Mouse (Mus musculus): ENCODE measurements around the gene Incenp. TPM values are rescaled to one million over a fixed set of nuclear protein-coding genes. Genes with fewer than 3 reads are reported as not detected.
"Not testable (repeated sequence)": the region's sequence is repeated elsewhere in the genome, so short reads cannot be mapped to it uniquely, and the experiment has no call there.

Gene Incenp
- polyA plus RNA-seq, 1 experiment from 2014 or later = 92.2 TPM

- H3K4me2 ChIP-seq (ENCODE audit: low read depth, low read length) = no peak overlapping the region
- H3K9ac ChIP-seq (replicated peaks; ENCODE audit: low read length) = no peak overlapping the region
- H3K4me1 ChIP-seq (ENCODE audit: control insufficient read depth, insufficient read depth, low read length) = no peaks in the 10 kb centered on the region
- H3K36me3 ChIP-seq (replicated peaks; ENCODE audit: control insufficient read depth, insufficient read depth, low read depth, low read length) = peaks cover 31% of the 10 kb centered on the region
- no peaks in the 10 kb centered on the region for H3K27me3 ChIP-seq (ENCODE audit: control insufficient read depth, insufficient read depth, low read length)
- H3K9me3 ChIP-seq (replicated peaks; ENCODE audit: control insufficient read depth, low read length) = no peaks in the 10 kb centered on the region
- ATAC-seq (replicated peaks; ENCODE audit: insufficient number of reproducible peaks, low FRiP score, low TSS enrichment, low read depth) (no peak), DNase-seq (ENCODE audit: low spot score) (no peak)
- no peak overlapping the region for H3K4me3 ChIP-seq (ENCODE audit: low read depth, low read length)
- WGBS = 97% methylated on average over 8 of the region's 8 CpGs
- H3K27ac ChIP-seq (replicated peaks; ENCODE audit: low read depth, low read length) = no peak overlapping the region
Measured at GRCm38 (mm10) chr19:9886771-9887170, 12.6 kb downstream of the Incenp start.

- no peak for DNase-seq (ENCODE audit: low spot score)
- H3K4me3 ChIP-seq (ENCODE audit: low read depth, low read length) = no peak overlapping the region
- no peaks in the 10 kb centered on the region for H3K9me3 ChIP-seq (replicated peaks; ENCODE audit: control insufficient read depth, low read length)
- H3K9ac ChIP-seq (replicated peaks; ENCODE audit: low read length) = no peak overlapping the region
- 78% methylated on average over 1 of the region's 1 CpGs for WGBS
- H3K4me2 ChIP-seq (ENCODE audit: low read depth, low read length) = no peak overlapping the region
- H3K4me1 ChIP-seq (ENCODE audit: control insufficient read depth, insufficient read depth, low read length) = no peaks in the 10 kb centered on the region
- no peaks in the 10 kb centered on the region for H3K27me3 ChIP-seq (ENCODE audit: control insufficient read depth, insufficient read depth, low read length)
- peaks cover 30% of the 10 kb centered on the region for H3K36me3 ChIP-seq (replicated peaks; ENCODE audit: control insufficient read depth, insufficient read depth, low read depth, low read length)
- H3K27ac ChIP-seq (replicated peaks; ENCODE audit: low read depth, low read length) = no peak overlapping the region
- ATAC-seq (replicated peaks; ENCODE audit: insufficient number of reproducible peaks, low FRiP score, low TSS enrichment, low read depth) = no peak
Measured at GRCm38 (mm10) chr19:9886348-9886747, 13.0 kb downstream of the Incenp start.

- DNase-seq (ENCODE audit: low spot score) = no peak
- no peaks in the 10 kb centered on the region for H3K9me3 ChIP-seq (replicated peaks; ENCODE audit: control insufficient read depth, low read length)
- 95% methylated on average over 20 of the region's 20 CpGs for WGBS
- no peak overlapping the region for H3K4me2 ChIP-seq (ENCODE audit: low read depth, low read length)
- no peak overlapping the region for H3K4me3 ChIP-seq (ENCODE audit: low read depth, low read length)
- H3K27me3 ChIP-seq (ENCODE audit: control insufficient read depth, insufficient read depth, low read length) = no peaks in the 10 kb centered on the region
- H3K36me3 ChIP-seq (replicated peaks; ENCODE audit: control insufficient read depth, insufficient read depth, low read depth, low read length) = peaks cover 11% of the 10 kb centered on the region
- no peak for ATAC-seq (replicated peaks; ENCODE audit: insufficient number of reproducible peaks, low FRiP score, low TSS enrichment, low read depth)
- H3K4me1 ChIP-seq (ENCODE audit: control insufficient read depth, insufficient read depth, low read length) = no peaks in the 10 kb centered on the region
- no peak overlapping the region for H3K27ac ChIP-seq (replicated peaks; ENCODE audit: low read depth, low read length)
- no peak overlapping the region for H3K9ac ChIP-seq (replicated peaks; ENCODE audit: low read length)
Measured at GRCm38 (mm10) chr19:9878186-9878835, 21.0 kb downstream of the Incenp start.

GRCm38 (mm10) chr19:9865466-9865865, 33.9 kb downstream of the Incenp start:
- no peak for DNase-seq (ENCODE audit: low spot score)
- Histone ChIP-seq H3K4me2 (ENCODE audit: low read depth, low read length) (no peak overlapping the region), H3K27me3 (ENCODE audit: control insufficient read depth, insufficient read depth, low read length) (no peaks in the 10 kb centered on the region), H3K4me1 (ENCODE audit: control insufficient read depth, insufficient read depth, low read length) (no peaks in the 10 kb centered on the region), H3K27ac (replicated peaks; ENCODE audit: low read depth, low read length) (no peak overlapping the region), H3K9ac (replicated peaks; ENCODE audit: low read length) (no peak overlapping the region), H3K9me3 (replicated peaks; ENCODE audit: control insufficient read depth, low read length) (no peaks in the 10 kb centered on the region), H3K4me3 (ENCODE audit: low read depth, low read length) (no peak overlapping the region), H3K36me3 (replicated peaks; ENCODE audit: control insufficient read depth, insufficient read depth, low read depth, low read length) (no peaks in the 10 kb centered on the region)
- ATAC-seq (replicated peaks; ENCODE audit: insufficient number of reproducible peaks, low FRiP score, low TSS enrichment, low read depth) = no peak

- H3K4me3 ChIP-seq (ENCODE audit: low read depth, low read length) = no peak overlapping the region
- DNase-seq (ENCODE audit: low spot score) (no peak), ATAC-seq (replicated peaks; ENCODE audit: insufficient number of reproducible peaks, low FRiP score, low TSS enrichment, low read depth) (no peak)
- H3K9ac ChIP-seq (replicated peaks; ENCODE audit: low read length) = no peak overlapping the region
- H3K27me3 ChIP-seq (ENCODE audit: control insufficient read depth, insufficient read depth, low read length) = no peaks in the 10 kb centered on the region
- no peaks in the 10 kb centered on the region for H3K36me3 ChIP-seq (replicated peaks; ENCODE audit: control insufficient read depth, insufficient read depth, low read depth, low read length)
- H3K27ac ChIP-seq (replicated peaks; ENCODE audit: low read depth, low read length) = no peak overlapping the region
- H3K9me3 ChIP-seq (replicated peaks; ENCODE audit: control insufficient read depth, low read length) = no peaks in the 10 kb centered on the region
- H3K4me1 ChIP-seq (ENCODE audit: control insufficient read depth, insufficient read depth, low read length) = no peaks in the 10 kb centered on the region
- H3K4me2 ChIP-seq (ENCODE audit: low read depth, low read length) = no peak overlapping the region
- WGBS = 87% methylated on average over 1 of the region's 1 CpGs
Measured at GRCm38 (mm10) chr19:9864856-9865255, 34.5 kb downstream of the Incenp start.

GRCm38 (mm10) chr19:9860821-9861220, 38.5 kb downstream of the Incenp start:
- not testable (repeated sequence) for H3K36me3 ChIP-seq (replicated peaks; ENCODE audit: control insufficient read depth, insufficient read depth, low read depth, low read length); H3K4me1 ChIP-seq (ENCODE audit: control insufficient read depth, insufficient read depth, low read length); H3K9me3 ChIP-seq (replicated peaks; ENCODE audit: control insufficient read depth, low read length); H3K9ac ChIP-seq (replicated peaks; ENCODE audit: low read length); H3K27me3 ChIP-seq (ENCODE audit: control insufficient read depth, insufficient read depth, low read length); H3K27ac ChIP-seq (replicated peaks; ENCODE audit: low read depth, low read length); DNase-seq (ENCODE audit: low spot score); H3K4me3 ChIP-seq (ENCODE audit: low read depth, low read length); ATAC-seq (replicated peaks; ENCODE audit: insufficient number of reproducible peaks, low FRiP score, low TSS enrichment, low read depth); H3K4me2 ChIP-seq (ENCODE audit: low read depth, low read length)
- WGBS = 87% methylated on average over 2 of the region's 3 CpGs

- not testable (repeated sequence) for H3K9me3 ChIP-seq (replicated peaks; ENCODE audit: control insufficient read depth, low read length); ATAC-seq (replicated peaks; ENCODE audit: insufficient number of reproducible peaks, low FRiP score, low TSS enrichment, low read depth); DNase-seq (ENCODE audit: low spot score); H3K27ac ChIP-seq (replicated peaks; ENCODE audit: low read depth, low read length); H3K27me3 ChIP-seq (ENCODE audit: control insufficient read depth, insufficient read depth, low read length); H3K9ac ChIP-seq (replicated peaks; ENCODE audit: low read length); H3K4me3 ChIP-seq (ENCODE audit: low read depth, low read length); H3K36me3 ChIP-seq (replicated peaks; ENCODE audit: control insufficient read depth, insufficient read depth, low read depth, low read length); H3K4me1 ChIP-seq (ENCODE audit: control insufficient read depth, insufficient read depth, low read length); H3K4me2 ChIP-seq (ENCODE audit: low read depth, low read length)
- WGBS = 54% methylated on average over 3 of the region's 3 CpGs
Measured at GRCm38 (mm10) chr19:9849368-9850075, 49.8 kb downstream of the Incenp start.

GRCm38 (mm10) chr19:9847262-9847661, 52.1 kb downstream of the Incenp start, which contains the start of gene Scgb2a2:
Gene Scgb2a2 (plus strand): TSS chr19:9847562.
- Histone ChIP-seq H3K4me1 (ENCODE audit: control insufficient read depth, insufficient read depth, low read length) (no peaks in the 10 kb centered on the region), H3K4me3 (ENCODE audit: low read depth, low read length) (no peak within 1 kb of the TSS), H3K27me3 (ENCODE audit: control insufficient read depth, insufficient read depth, low read length) (no peaks in the 10 kb centered on the region), H3K9ac (replicated peaks; ENCODE audit: low read length) (no peak within 1 kb of the TSS), H3K36me3 (replicated peaks; ENCODE audit: control insufficient read depth, insufficient read depth, low read depth, low read length) (no peaks in the 10 kb centered on the region), H3K9me3 (replicated peaks; ENCODE audit: control insufficient read depth, low read length) (no peaks in the 10 kb centered on the region), H3K27ac (replicated peaks; ENCODE audit: low read depth, low read length) (no peak within 1 kb of the TSS), H3K4me2 (ENCODE audit: low read depth, low read length) (no peak within 1 kb of the TSS)
- ATAC-seq (replicated peaks; ENCODE audit: insufficient number of reproducible peaks, low FRiP score, low TSS enrichment, low read depth) (no peak), DNase-seq (ENCODE audit: low spot score) (no peak)
- WGBS = 78% methylated on average over 2 of the region's 2 CpGs
